Mouse (Mus musculus) left cerebral cortex, postnatal 25 days (tissue): ENCODE results near the gene Washc4. TPM values are rescaled to one million over a fixed set of nuclear protein-coding genes. Genes with fewer than 3 reads are reported as not detected.

ENCODE experiments used
- DNase-seq, 2 experiments: peaks; one replicate each; pipeline ENCODE4 v3.0.0; 2022; ENCODE audit warnings: low spot score in 2 of 2, mixed read lengths in 1 of 2
- intact Hi-C: fragments of 180-260 bp; cut with DNase I; formaldehyde crosslinking; loops from one replicate; pipeline ENCODE4 v1.15.1; 2025
- total RNA-seq, 2 experiments: library from RNA; stranded (reverse); gene quantifications; 2 replicates each; pipeline ENCODE4 v1.2.3; 2021

The Washc4 gene
- total RNA-seq, 2 experiments from 2014 or later, result 23.1 to 25.7 TPM

DNA sequence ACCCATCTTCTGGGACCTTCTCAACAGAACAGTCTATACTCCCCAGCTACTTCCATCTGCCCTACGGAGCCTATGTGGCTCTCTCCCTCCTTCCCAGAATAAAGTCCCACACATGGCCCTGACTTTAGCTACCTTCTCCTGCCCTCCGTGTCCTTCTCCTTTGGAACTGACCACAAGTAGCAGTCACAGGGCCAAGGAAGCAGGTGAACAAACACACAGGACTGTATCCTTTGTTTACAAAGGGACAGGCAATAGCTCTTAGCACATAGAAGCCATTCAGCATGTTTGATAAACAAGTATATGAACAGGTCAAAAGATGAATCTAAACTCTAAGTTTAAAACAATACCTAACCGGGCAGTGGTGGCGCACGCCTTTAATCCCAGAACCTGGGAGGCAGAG, 86.3 kb downstream of the Washc4 start:
- DNase-seq, result no peak
- intact Hi-C loops, result no loop called here

DNA sequence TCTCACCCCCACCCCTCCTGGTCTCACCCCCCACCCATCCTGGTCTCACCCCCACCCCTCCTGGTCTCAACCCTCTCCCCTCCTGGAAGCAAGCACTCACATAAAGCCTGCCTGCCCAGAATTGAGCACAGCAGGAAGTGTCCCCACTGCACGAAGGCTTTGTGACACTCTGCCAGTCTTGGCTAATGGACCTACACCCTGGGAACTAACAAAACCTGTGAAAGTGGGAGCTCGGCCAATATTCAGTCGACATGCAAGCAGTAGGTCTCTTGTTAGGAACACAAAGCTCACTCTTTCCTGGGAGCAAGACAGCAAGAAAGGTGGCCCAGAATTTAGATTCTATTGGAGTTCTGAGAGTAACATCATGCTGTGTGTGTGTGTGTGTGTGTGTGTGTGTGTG, 87.3 kb downstream of the Washc4 start:
- peak in 1 of 2 experiments; percentile 37 for DNase-seq
- intact Hi-C loops, result no loop called here

GRCm38 (mm10) chr10:83631775-83632174, 88.2 kb downstream of the Washc4 start:
- intact Hi-C loops, result no loop called here
- DNase-seq, result no peak

- DNase-seq, result no peak
- intact Hi-C loops, result no loop called here
These were observed 89.3 kb downstream of the Washc4 start for GRCm38 (mm10) chr10:83632806-83633374.

DNA sequence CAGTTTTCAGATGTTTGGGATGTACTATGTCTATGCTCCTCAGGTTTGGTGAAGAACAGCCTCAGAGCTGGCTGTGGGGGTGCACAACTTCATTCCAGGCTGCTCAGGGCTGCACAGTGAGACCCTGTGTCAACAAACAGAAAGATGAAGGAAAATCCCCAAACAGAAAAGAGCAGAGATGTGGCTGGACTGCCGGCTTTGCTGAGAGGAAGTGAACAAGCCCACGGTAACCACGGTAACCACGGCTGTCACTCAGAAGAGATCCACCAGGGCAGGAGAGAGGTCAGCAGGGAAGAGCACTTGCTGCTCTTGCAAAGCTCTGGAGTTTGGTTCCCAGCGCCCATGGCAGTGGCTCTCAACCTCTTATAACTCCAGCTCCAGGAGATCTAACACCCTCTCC, 90.9 kb downstream of the Washc4 start:
- intact Hi-C loops, result no loop called here
- DNase-seq, result peak in 1 of 2 experiments; percentile 19

- DNase-seq, result no peak
- intact Hi-C loops, result no loop called here
These were observed 92.6 kb downstream of the Washc4 start for GRCm38 (mm10) chr10:83636191-83636590.

DNA sequence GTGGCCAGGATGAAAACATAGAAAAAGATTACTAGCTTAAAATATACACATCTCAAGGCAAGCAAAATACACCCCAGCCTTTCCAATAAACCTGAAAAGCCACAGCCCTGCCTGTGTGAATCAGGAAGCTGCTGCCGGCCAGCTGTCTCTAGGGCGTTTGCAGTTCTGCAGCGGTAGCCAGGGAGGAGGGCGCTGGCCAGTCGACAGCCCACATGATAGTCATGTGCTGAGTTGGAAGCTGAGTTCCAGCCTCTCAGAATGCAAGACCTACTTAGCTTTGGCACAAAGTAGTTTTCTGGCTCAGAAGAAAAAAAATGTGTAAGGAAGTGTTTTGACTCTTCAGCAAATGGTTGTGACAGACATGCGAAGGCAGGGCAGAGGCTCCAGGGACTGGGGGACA, 93.7 kb downstream of the Washc4 start:
- intact Hi-C loops, result no loop called here
- DNase-seq, result peak; percentile 75 to 93

DNA sequence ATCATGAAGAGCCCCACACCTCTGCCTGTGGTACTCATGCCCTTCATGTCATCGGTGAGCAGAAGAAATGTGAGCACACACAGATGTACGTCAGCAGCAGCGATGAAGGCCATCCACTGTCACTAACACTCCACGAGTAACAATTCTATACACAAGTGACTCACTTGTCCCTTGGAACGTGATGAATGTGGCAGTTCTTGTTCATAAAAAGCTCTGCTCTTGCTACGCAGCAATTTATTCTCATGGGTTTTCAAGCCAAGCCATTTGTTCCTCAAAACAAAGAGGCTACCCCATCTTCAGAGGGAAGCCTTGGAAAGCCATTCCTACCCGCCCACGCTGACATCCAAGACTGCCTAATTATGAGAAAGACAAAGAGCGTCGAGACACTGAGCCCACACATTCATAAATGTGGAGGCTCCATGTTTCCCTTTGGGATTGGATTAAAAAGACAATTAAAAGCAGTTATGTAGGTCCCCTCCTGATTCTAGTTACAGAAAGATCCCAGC, 96.4 kb downstream of the Washc4 start:
- intact Hi-C loops, result no loop called here
- DNase-seq, result peak in 1 of 2 experiments; percentile 58

DNA sequence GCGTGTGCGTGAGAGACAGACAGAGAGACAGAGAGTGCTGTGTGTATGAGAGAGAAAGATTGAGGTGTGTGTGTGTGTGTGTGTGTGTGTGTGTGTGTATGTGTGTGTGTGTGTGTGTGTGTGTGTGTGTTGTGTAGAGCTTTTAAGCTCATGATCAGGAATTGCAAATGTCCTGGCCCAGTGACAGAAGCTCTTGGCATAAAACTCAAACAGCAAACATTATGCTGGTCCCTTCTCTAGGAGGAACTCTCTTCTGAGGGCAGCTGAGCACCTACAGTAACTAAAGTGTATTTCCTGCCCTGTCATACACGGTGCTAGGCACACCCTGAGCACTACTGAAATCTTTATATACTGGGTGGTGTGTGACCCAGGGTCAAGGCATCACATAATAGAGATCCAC, 98.1 kb downstream of the Washc4 start:
- intact Hi-C loops, result no loop called here
- no peak for DNase-seq

- no peak for DNase-seq
- intact Hi-C loops, result no loop called here
These were observed 100.6 kb downstream of the Washc4 start for GRCm38 (mm10) chr10:83644167-83644566.

- intact Hi-C loops, result loop anchor here (5.0 kb wide), 1 partner anchor 132 kb away; no protein-coding TSS in a partner anchor
- DNase-seq, result peak in 1 of 2 experiments; percentile 40
These were observed 101.5 kb downstream of the Washc4 start for GRCm38 (mm10) chr10:83644865-83645715.

DNA sequence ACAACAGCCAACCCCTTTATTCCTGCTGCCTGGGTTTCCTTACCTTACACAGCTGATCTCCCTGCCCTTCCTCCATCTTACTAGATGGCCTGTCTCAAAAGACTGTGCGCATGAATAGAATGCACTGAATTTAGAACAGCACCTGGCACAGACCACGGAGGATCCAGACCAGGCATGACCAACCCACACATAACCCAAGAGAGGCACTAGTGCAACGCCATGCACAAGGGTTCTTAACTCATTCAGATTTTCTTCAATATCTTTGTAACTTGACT, 102.1 kb downstream of the Washc4 start:
- DNase-seq, result no peak
- intact Hi-C loops, result loop anchor here (5.0 kb wide), 1 partner anchor 132 kb away; no protein-coding TSS in a partner anchor

Other genes with a start within 250 kb of the Washc4 start
- gene Slc41a2, start 205.9 kb upstream of the Washc4 start, total RNA-seq, result 10 to 100 TPM; 24.0 to 30.0 TPM
- gene D10Wsu102e, start 183.5 kb upstream of the Washc4 start, total RNA-seq, result 1 to 10 TPM; 3.3 to 3.7 TPM
- gene Aldh1l2, start 9.6 kb upstream of the Washc4 start, total RNA-seq, result 1 to 10 TPM; 1.7 to 2.5 TPM
- gene Appl2, start 105.0 kb downstream of the Washc4 start, total RNA-seq, result 10 to 100 TPM; 49.6 to 56.0 TPM
- gene 1500009L16Rik, start 179.1 kb downstream of the Washc4 start, total RNA-seq, result 10 to 100 TPM; 13.3 to 21.9 TPM